Comparison of ENCODE assay signal across 8 mouse cellular contexts in genomic region chr1:60567321-60567720, GRCm38 (mm10). TPM values are rescaled to one million over a fixed set of nuclear protein-coding genes. Genes with fewer than 3 reads are reported as not detected.
DNase-seq lines count a peak whose midpoint lies in the region; ATAC-seq and TF ChIP-seq lines count a peak whose summit lies in the region.

No protein-coding gene starts in this region.

- TF ChIP-seq CTCF in heart, postnatal 0 days (IDR thresholded peaks at IDR 0.05; ENCODE audit: low read depth), result no peak
- TF ChIP-seq CTCF in bone marrow, adult 2 months (IDR thresholded peaks at IDR 0.05; ENCODE audit: control insufficient read depth, insufficient read depth, low read length), result no peak

- no peak for TF ChIP-seq POLR2A in bone marrow, adult 2 months (IDR thresholded peaks at IDR 0.05; ENCODE audit: borderline replicate concordance, control insufficient read depth, low read depth, low read length)

- peaks cover 20% of the 10 kb centered on the region; the same call in 1 of the 2 replicates for H3K4me1 ChIP-seq in heart, postnatal 0 days (ENCODE audit: control insufficient read depth, insufficient read depth)
- H3K4me1 ChIP-seq in bone marrow, adult 2 months (ENCODE audit: control insufficient read depth, insufficient read depth, low read length), result peaks cover 2% of the 10 kb centered on the region; the same call in 1 of the 2 replicates
- peaks cover 12% of the 10 kb centered on the region for H3K4me1 ChIP-seq in hindbrain, embryonic 14.5 days (replicated peaks; ENCODE audit: control insufficient read depth, insufficient read depth, low read length)
- peaks cover 4% of the 10 kb centered on the region; the same call in 1 of the 2 replicates for H3K4me1 ChIP-seq in midbrain, embryonic 11.5 days (ENCODE audit: control insufficient read depth, insufficient read depth, low read length)

- no peaks in the 10 kb centered on the region for H3K27me3 ChIP-seq in heart, postnatal 0 days (ENCODE audit: control insufficient read depth, insufficient read depth, low read length)
- no peaks in the 10 kb centered on the region for H3K27me3 ChIP-seq in hindbrain, embryonic 14.5 days (ENCODE audit: control insufficient read depth, insufficient read depth, low read length)
- H3K27me3 ChIP-seq in midbrain, embryonic 11.5 days (ENCODE audit: control insufficient read depth, insufficient read depth, low read length), result no peaks in the 10 kb centered on the region

- H3K27ac ChIP-seq in heart, postnatal 0 days (ENCODE audit: low read depth), result peak overlapping the region; percentile 100
- no peak overlapping the region; the same call in 1 of the 2 replicates for H3K27ac ChIP-seq in bone marrow, adult 2 months (ENCODE audit: control insufficient read depth, insufficient read depth, low read depth, low read length, poor library complexity)
- H3K27ac ChIP-seq in hindbrain, embryonic 14.5 days, result peak overlapping the region; percentile 100
- peak overlapping the region; percentile 90 for H3K27ac ChIP-seq in midbrain, embryonic 11.5 days (ENCODE audit: low read depth, low read length)

- peak overlapping the region; percentile 100 for H3K4me3 ChIP-seq in heart, postnatal 0 days (ENCODE audit: low read depth, low read length)
- H3K4me3 ChIP-seq in bone marrow, adult 2 months (replicated peaks; ENCODE audit: control insufficient read depth, low read depth, low read length), result peak overlapping the region; percentile 41
- peak overlapping the region; percentile 98 for H3K4me3 ChIP-seq in hindbrain, embryonic 14.5 days (replicated peaks; ENCODE audit: low read length)
- peak overlapping the region; percentile 75 for H3K4me3 ChIP-seq in midbrain, embryonic 11.5 days (ENCODE audit: low read depth, low read length)

- WGBS in heart, postnatal 0 days, result 14% methylated on average over 5 of the region's 5 CpGs
- WGBS in bone marrow, adult 2 months, result 39% methylated on average over 5 of the region's 5 CpGs
- WGBS in hindbrain, embryonic 14.5 days, result 25% methylated on average over 5 of the region's 5 CpGs
- 23% methylated on average over 5 of the region's 5 CpGs for WGBS in midbrain, embryonic 11.5 days

- no peaks in the 10 kb centered on the region for H3K9me3 ChIP-seq in heart, postnatal 0 days (replicated peaks; ENCODE audit: control insufficient read depth, low read length)
- no peaks in the 10 kb centered on the region for H3K9me3 ChIP-seq in hindbrain, embryonic 14.5 days (ENCODE audit: control insufficient read depth, low read length)
- no peaks in the 10 kb centered on the region for H3K9me3 ChIP-seq in midbrain, embryonic 11.5 days (ENCODE audit: control insufficient read depth, low read length)

- peak overlapping the region; percentile 100 for H3K9ac ChIP-seq in heart, postnatal 0 days (replicated peaks; ENCODE audit: low read depth, low read length)
- H3K9ac ChIP-seq in hindbrain, embryonic 14.5 days, result peak overlapping the region; percentile 99
- peak overlapping the region; percentile 89 for H3K9ac ChIP-seq in midbrain, embryonic 11.5 days (ENCODE audit: low read length)

- peak overlapping the region; percentile 74 for H3K4me2 ChIP-seq in heart, postnatal 0 days (ENCODE audit: low read depth, low read length)
- H3K4me2 ChIP-seq in hindbrain, embryonic 14.5 days (replicated peaks), result peak overlapping the region; percentile 59
- peak overlapping the region; percentile 67 for H3K4me2 ChIP-seq in midbrain, embryonic 11.5 days

- no peak for TF ChIP-seq EP300 in heart, postnatal 0 days (IDR thresholded peaks at IDR 0.05; ENCODE audit: low read depth)

- H3K36me3 ChIP-seq in heart, postnatal 0 days (replicated peaks; ENCODE audit: control insufficient read depth, insufficient read depth, low read length), result no peaks in the 10 kb centered on the region; the same call in 1 of the 2 replicates
- H3K36me3 ChIP-seq in hindbrain, embryonic 14.5 days (replicated peaks; ENCODE audit: control insufficient read depth, insufficient read depth), result no peaks in the 10 kb centered on the region
- no peaks in the 10 kb centered on the region for H3K36me3 ChIP-seq in midbrain, embryonic 11.5 days (ENCODE audit: control insufficient read depth, insufficient read depth, low read length)

- ATAC-seq in heart, postnatal 0 days (ENCODE audit: insufficient read depth, low read depth), result no peak
- no peak for ATAC-seq in hindbrain, embryonic 14.5 days (ENCODE audit: low FRiP score)
- ATAC-seq in midbrain, embryonic 11.5 days (ENCODE audit: low FRiP score), result no peak

- no peak for DNase-seq in heart, postnatal 0 days (ENCODE audit: low spot score)
- DNase-seq in heart, adult 18-20 months, result no peak
- no peak for DNase-seq in hindbrain, embryonic 14.5 days (ENCODE audit: low spot score)
- no peak for DNase-seq in midbrain, embryonic 11.5 days (ENCODE audit: low spot score, missing footprints)
- DNase-seq in urinary bladder, postnatal 10 days (ENCODE audit: low spot score), result no peak
- DNase-seq in left cerebral cortex, adult 11 months (ENCODE audit: low spot score), result no peak
- no peak for DNase-seq in urinary bladder, adult 18-20 months (ENCODE audit: low spot score in 2 of 2)

RNA-seq across cellular contexts. Expression of gene Raph1, which starts 0.4 kb away (rescaled TPM):
- 76.5 and 139 TPM in 2 replicates for total RNA-seq in heart, postnatal 0 days (2014; rRNA removed; ENCODE audit: low replicate concordance)
- polyA plus RNA-seq in heart, postnatal 0 days (2015; fragmentation: Nextera tagmentation; extraction: Ambion mirVana), result 38.8 and 41.4 TPM in 2 replicates
- 100 to 1,000 TPM in 1 of 2 experiments, 10 to 100 TPM in 1; 95.8 to 122 TPM for total RNA-seq in heart, adult 18-20 months (2021)
- polyA plus RNA-seq in bone marrow, adult 2 months (2011; ENCODE audit: insufficient read depth, insufficient read length, low replicate concordance, missing spikeins), result 1.4 and 4.3 TPM in 2 replicates
- polyA plus RNA-seq in hindbrain, embryonic 14.5 days (2014; fragmentation: Nextera tagmentation; extraction: Ambion mirVana), result 34.9 and 36.7 TPM in 2 replicates
- 22.6 and 22.7 TPM in 2 replicates for polyA plus RNA-seq in midbrain, embryonic 11.5 days (2014; fragmentation: Nextera tagmentation; extraction: Ambion mirVana)

Comparison
In these comparisons a context has a peak if more than half of its experiments do, and no peak if none do; other contexts are left out.
1. H3K4me3 ChIP-seq: peak in every context shown above with its lines; median percentile 100 in heart, postnatal 0 days; 98 in hindbrain, embryonic 14.5 days; 75 in midbrain, embryonic 11.5 days; 41 in bone marrow, adult 2 months.